ENCODE assay signal across 9 mouse cellular contexts in genomic region chr4:62732840-62733239, GRCm38 (mm10).
DNase-seq lines count a peak whose midpoint lies in the region; ATAC-seq and TF ChIP-seq lines count a peak whose summit lies in the region.
"Had no signal": no experiment of that assay in that cellular context is flagged by ENCODE, and none has a peak within 500 bp of the region (broad histone marks: within the 10 kb centered on the region; RNA-seq: fewer than 3 reads in every experiment).

No protein-coding gene starts in this region.

- H3K27me3 ChIP-seq in heart, embryonic 14.5 days (ENCODE audit: control insufficient read depth, insufficient read depth, low read length), result no peaks in the 10 kb centered on the region
- no peaks in the 10 kb centered on the region for H3K27me3 ChIP-seq in limb, embryonic 14.5 days (ENCODE audit: control insufficient read depth, insufficient read depth, low read length)
- H3K27me3 ChIP-seq: neural tube, embryonic 12.5 days had no signal

- peaks cover 64 to 77% of the 10 kb centered on the region in 2 experiments for H3K4me1 ChIP-seq in heart, embryonic 14.5 days (ENCODE audit: control insufficient read depth in 2 of 2, insufficient read depth in 2 of 2, low read length in 2 of 2)
- H3K4me1 ChIP-seq in limb, embryonic 14.5 days (ENCODE audit: control insufficient read depth, insufficient read depth, low read length), result peaks cover 66% of the 10 kb centered on the region

- H3K4me3 ChIP-seq in heart, embryonic 14.5 days (ENCODE audit: control insufficient read depth in 1 of 2, insufficient read depth in 1 of 2, low read depth in 1 of 2, low read length in 2 of 2), result no peak overlapping the region
- no peak overlapping the region for H3K4me3 ChIP-seq in limb, embryonic 14.5 days (replicated peaks; ENCODE audit: low read length)
- H3K4me3 ChIP-seq: neural tube, embryonic 12.5 days had no signal

- H3K4me2 ChIP-seq in heart, embryonic 14.5 days (ENCODE audit: low read length), result 0 out of 2 replicates have a peak overlapping the region, but pooled peaks have one; percentile 12
- H3K4me2 ChIP-seq in limb, embryonic 14.5 days (replicated peaks; ENCODE audit: low read depth, low read length, severe bottlenecking), result no peak overlapping the region
- H3K4me2 ChIP-seq: neural tube, embryonic 12.5 days had no signal

- peak overlapping the region; percentile 69 for H3K9ac ChIP-seq in heart, embryonic 14.5 days (ENCODE audit: low read length)
- peak overlapping the region; percentile 34; the same call in 1 of the 2 replicates for H3K9ac ChIP-seq in limb, embryonic 14.5 days (ENCODE audit: low read depth, low read length, severe bottlenecking)
- H3K9ac ChIP-seq: neural tube, embryonic 12.5 days had no signal

- peak overlapping the region; percentile 96 to 98 for H3K27ac ChIP-seq in heart, embryonic 14.5 days (replicated peaks in 1 of 2; ENCODE audit: control insufficient read depth in 1 of 2, insufficient read depth in 1 of 2, low read depth in 2 of 2, low read length in 2 of 2)
- H3K27ac ChIP-seq in limb, embryonic 14.5 days (replicated peaks; ENCODE audit: low read depth, low read length), result peak overlapping the region; percentile 90
- H3K27ac ChIP-seq: neural tube, embryonic 12.5 days had no signal

- H3K36me3 ChIP-seq in heart, embryonic 14.5 days (ENCODE audit: control insufficient read depth, insufficient read depth, low read length), result no peaks in the 10 kb centered on the region
- H3K36me3 ChIP-seq in limb, embryonic 14.5 days (ENCODE audit: control insufficient read depth, insufficient read depth, low read length), result no peaks in the 10 kb centered on the region
- H3K36me3 ChIP-seq: neural tube, embryonic 12.5 days had no signal

- no peaks in the 10 kb centered on the region for H3K9me3 ChIP-seq in heart, embryonic 14.5 days (ENCODE audit: control insufficient read depth, low read length)
- H3K9me3 ChIP-seq in limb, embryonic 14.5 days (ENCODE audit: control insufficient read depth, low read length), result no peaks in the 10 kb centered on the region
- H3K9me3 ChIP-seq: neural tube, embryonic 12.5 days had no signal

- WGBS in heart, embryonic 14.5 days, result 0% methylated on average over 2 of the region's 2 CpGs
- 4% methylated on average over 2 of the region's 2 CpGs for WGBS in limb, embryonic 14.5 days

- ATAC-seq in heart, embryonic 14.5 days (ENCODE audit: insufficient number of reproducible peaks, insufficient read depth, low FRiP score, low read depth), result peak; percentile 84
- ATAC-seq in limb, embryonic 14.5 days (ENCODE audit: low FRiP score, low read depth), result peak; percentile 85

- DNase-seq in testis, postnatal 10 days (ENCODE audit: low spot score), result peak; percentile 56
- no peak for DNase-seq in testis, postnatal 14 days (ENCODE audit: low spot score)
- peak; percentile 83 for DNase-seq in limb, embryonic 14.5 days (ENCODE audit: low spot score)
- DNase-seq in yolk sac, embryonic 10.5 days (ENCODE audit: low spot score), result peak; percentile 67
- DNase-seq in frontal cortex, postnatal 36 days (ENCODE audit: low spot score in 2 of 2), result no peak
- DNase-seq in cerebellum, adult 11 months, result no peak
- no peak for DNase-seq in adipocyte (ENCODE audit: low spot score)

- no peak for TF ChIP-seq POLR2A in limb, embryonic 14.5 days (IDR thresholded peaks at IDR 0.05; ENCODE audit: borderline replicate concordance, extremely low read depth, insufficient read depth, insufficient read length)

Comparison
In these comparisons a context has a peak if more than half of its experiments do, and no peak if none do; other contexts are left out.
1. DNase-seq: peak in testis, postnatal 10 days (single experiment), limb, embryonic 14.5 days (single experiment) and yolk sac, embryonic 10.5 days (single experiment); none in testis, postnatal 14 days (single experiment), frontal cortex, postnatal 36 days (0 of 2), cerebellum, adult 11 months (single experiment) and adipocyte (single experiment).